Mouse (Mus musculus): ENCODE results near the gene Ncoa5.
A peak's percentile ranks its signal among the peaks of the same experiment; 100 is the strongest.

Ncoa5 gene

GRCm38 (mm10) chr2:164955725-164956124, 78.9 kb downstream of the Ncoa5 start:
- DNase-seq: no peak

- peak; percentile 95 to 97 for DNase-seq
Observed at GRCm38 (mm10) chr2:164953224-164953623, 81.4 kb downstream of the Ncoa5 start.

GRCm38 (mm10) chr2:164952448-164952847, 82.2 kb downstream of the Ncoa5 start:
- DNase-seq: peak; percentile 14 to 41

- peak; percentile 25 to 52 for DNase-seq
Observed at GRCm38 (mm10) chr2:164951745-164952144, 82.9 kb downstream of the Ncoa5 start.

- DNase-seq: peak; percentile 50 to 74
Observed at GRCm38 (mm10) chr2:164950501-164950900, 84.2 kb downstream of the Ncoa5 start.
